Mouse (Mus musculus) hindbrain, embryonic 16.5 days (tissue): ENCODE data around the gene Csf3. TPM values are rescaled to one million over a fixed set of nuclear protein-coding genes. Genes with fewer than 3 reads are reported as not detected.

Experiments
- ATAC-seq: fragments of 200-750 bp; cut with Nextera tagmentation; 2 replicates; pipeline ENCODE4 v1.8.0; 2017; ENCODE audit warnings: moderate TSS enrichment, moderate library complexity
- H3K27ac ChIP-seq: fragments of 300-500 bp; sonication (generic); 2 replicates; pipeline ENCODE4 v1.5.1; 2014; ENCODE audit warnings: low read depth, mild to moderate bottlenecking, control low read depth, low read length, moderate library complexity
- H3K27me3 ChIP-seq: fragments of 300-500 bp; sonication (generic); replicated peaks from 2 replicates; pipeline ENCODE4 v1.6.1; 2014; ENCODE audit warnings: low read length; ENCODE audit not compliant: control insufficient read depth, insufficient read depth
- H3K36me3 ChIP-seq: fragments of 300-500 bp; sonication (generic); 2 replicates; pipeline ENCODE4 v1.6.1; 2014; ENCODE audit warnings: mild to moderate bottlenecking, low read length, moderate library complexity, mixed read lengths; ENCODE audit not compliant: control insufficient read depth, insufficient read depth
- H3K4me1 ChIP-seq: fragments of 300-500 bp; sonication (generic); 2 replicates; pipeline ENCODE4 v1.6.1; 2014; ENCODE audit warnings: low read depth, low read length; ENCODE audit not compliant: control insufficient read depth, insufficient read depth
- H3K4me2 ChIP-seq: fragments of 300-500 bp; sonication (generic); 2 replicates; pipeline ENCODE4 v1.6.1; 2014; ENCODE audit warnings: mild to moderate bottlenecking, low read length, control low read depth, moderate library complexity
- H3K4me3 ChIP-seq: fragments of 300-500 bp; sonication (generic); 2 replicates; pipeline ENCODE4 v1.5.1; 2014; ENCODE audit warnings: mild to moderate bottlenecking, low read length, control low read depth, moderate library complexity
- H3K9ac ChIP-seq: fragments of 300-500 bp; sonication (generic); 2 replicates; pipeline ENCODE4 v1.6.1; 2014; ENCODE audit warnings: low read depth, mild to moderate bottlenecking, control low read depth, low read length, moderate library complexity
- H3K9me3 ChIP-seq: fragments of 300-500 bp; sonication (generic); 2 replicates; pipeline ENCODE4 v1.6.1; 2014; ENCODE audit warnings: mild to moderate bottlenecking, low read length, moderate library complexity; ENCODE audit not compliant: control insufficient read depth
- WGBS: fragments of 180-500 bp; shearing (Covaris S2); extraction: QIAGEN DNeasy Blood & Tissue Kit; methylation state at CpG from one replicate; pipeline ENCODE4 v1.1.7; 2014; 5-methylcytosine and 5-hydroxymethylcytosine counted together
- polyA plus RNA-seq: library from polyadenylated mRNA; unstranded; fragments of >200 nt; fragmentation: Nextera tagmentation; extraction: Ambion mirVana; gene quantifications from 2 replicates; pipeline ENCODE4 v1.2.1, GENCODE M21; 2015

The Csf3 gene
- polyA plus RNA-seq, 1 experiment from 2014 or later, result not detected

- peak overlapping the region; percentile 27 for H3K4me3 ChIP-seq
- peaks cover 78% of the 10 kb centered on the region for H3K4me1 ChIP-seq
- no peak for ATAC-seq
- peak overlapping the region; percentile 94 for H3K27ac ChIP-seq
- WGBS, result 4% methylated on average over 12 of the region's 15 CpGs
- peaks cover 2% of the 10 kb centered on the region; the same call in 1 of the 2 replicates for H3K36me3 ChIP-seq
- H3K9me3 ChIP-seq, result no peaks in the 10 kb centered on the region
- no peaks in the 10 kb centered on the region for H3K27me3 ChIP-seq
- peak overlapping the region; percentile 60 for H3K9ac ChIP-seq
- peak overlapping the region; percentile 57 for H3K4me2 ChIP-seq
Observed at GRCm38 (mm10) chr11:98748506-98749416, 47.7 kb downstream of the Csf3 start.

- ATAC-seq, result no peak
- Histone ChIP-seq H3K36me3 (peaks cover 8% of the 10 kb centered on the region; the same call in 1 of the 2 replicates), H3K27ac (peak overlapping the region; percentile 94), H3K9me3 (no peaks in the 10 kb centered on the region), H3K9ac (peak overlapping the region; percentile 60), H3K27me3 (no peaks in the 10 kb centered on the region), H3K4me2 (peak overlapping the region; percentile 57), H3K4me1 (peaks cover 77% of the 10 kb centered on the region), H3K4me3 (peak overlapping the region; percentile 27; the same call in 1 of the 2 replicates)
- WGBS, result 12% methylated on average over 5 of the region's 5 CpGs
Observed at GRCm38 (mm10) chr11:98749716-98750115, 48.7 kb downstream of the Csf3 start.

GRCm38 (mm10) chr11:98750351-98751201, 49.5 kb downstream of the Csf3 start:
- Histone ChIP-seq H3K9me3 (no peaks in the 10 kb centered on the region), H3K4me2 (peak overlapping the region; percentile 57), H3K27ac (peak overlapping the region; percentile 94), H3K36me3 (peaks cover 8% of the 10 kb centered on the region; the same call in 1 of the 2 replicates), H3K9ac (peak overlapping the region; percentile 60), H3K4me3 (peak overlapping the region; percentile 8; the same call in 1 of the 2 replicates), H3K4me1 (peaks cover 72% of the 10 kb centered on the region), H3K27me3 (no peaks in the 10 kb centered on the region)
- WGBS, result 12% methylated on average over 17 of the region's 17 CpGs
- ATAC-seq, result peak; percentile 75

- WGBS, result 17% methylated on average over 6 of the region's 6 CpGs
- Histone ChIP-seq H3K9me3 (no peaks in the 10 kb centered on the region), H3K27ac (peak overlapping the region; percentile 94), H3K4me1 (peaks cover 69% of the 10 kb centered on the region), H3K27me3 (no peaks in the 10 kb centered on the region), H3K4me3 (no peak overlapping the region; the same call in 1 of the 2 replicates), H3K36me3 (peaks cover 13% of the 10 kb centered on the region; the same call in 1 of the 2 replicates), H3K4me2 (peak overlapping the region; percentile 57), H3K9ac (peak overlapping the region; percentile 60)
- no peak for ATAC-seq
Observed at GRCm38 (mm10) chr11:98751221-98751782, 50.2 kb downstream of the Csf3 start.

GRCm38 (mm10) chr11:98752562-98753140, 51.6 kb downstream of the Csf3 start:
- Histone ChIP-seq H3K27ac (no peak overlapping the region; the same call in 1 of the 2 replicates), H3K4me3 (no peak overlapping the region), H3K27me3 (no peaks in the 10 kb centered on the region), H3K9me3 (no peaks in the 10 kb centered on the region), H3K9ac (no peak overlapping the region), H3K4me2 (no peak overlapping the region), H3K4me1 (peaks cover 58% of the 10 kb centered on the region), H3K36me3 (peaks cover 22% of the 10 kb centered on the region)
- 84% methylated on average over 10 of the region's 10 CpGs for WGBS
- no peak for ATAC-seq

Other genes with a start within 250 kb of the Csf3 start
- 0.35 and 0.45 TPM in 2 replicates for gene Ikzf3, start 155.2 kb upstream of the Csf3 start, polyA plus RNA-seq
- gene Zpbp2, start 150.2 kb upstream of the Csf3 start, polyA plus RNA-seq, result 0.11 and 0.15 TPM in 2 replicates
- gene Ormdl3, start 113.9 kb upstream of the Csf3 start, polyA plus RNA-seq, result 117 and 124 TPM in 2 replicates
- gene Lrrc3c, start 103.0 kb upstream of the Csf3 start, polyA plus RNA-seq, result not detected in 2 replicates
- 0.41 and 1.3 TPM in 2 replicates for gene Gm12355, start 75.6 kb upstream of the Csf3 start, polyA plus RNA-seq
- not detected in 2 replicates for gene Gsdma3, start 74.9 kb upstream of the Csf3 start, polyA plus RNA-seq
- not detected in 2 replicates for gene Gsdma2, start 54.5 kb upstream of the Csf3 start, polyA plus RNA-seq
- gene Gsdma, start 36.9 kb upstream of the Csf3 start, polyA plus RNA-seq, result 0.08 TPM in 1 of 2 replicates, not detected in the other
- gene Psmd3, start 18.7 kb upstream of the Csf3 start, polyA plus RNA-seq, result 186 and 189 TPM in 2 replicates
- gene Med24, start 28.2 kb downstream of the Csf3 start, polyA plus RNA-seq, result 62.5 and 71.1 TPM in 2 replicates
- 127 and 144 TPM in 2 replicates for gene Thra, start 39.4 kb downstream of the Csf3 start, polyA plus RNA-seq
- gene Nr1d1, start 74.1 kb downstream of the Csf3 start, polyA plus RNA-seq, result 4.9 and 5.6 TPM in 2 replicates
- gene Msl1, start 94.3 kb downstream of the Csf3 start, polyA plus RNA-seq, result 28.2 and 28.6 TPM in 2 replicates
- 41.7 and 49.2 TPM in 2 replicates for gene Casc3, start 103.6 kb downstream of the Csf3 start, polyA plus RNA-seq
- 11.6 and 13.0 TPM in 2 replicates for gene Rapgefl1, start 135.5 kb downstream of the Csf3 start, polyA plus RNA-seq
- 4.1 and 4.2 TPM in 2 replicates for gene Wipf2, start 162.4 kb downstream of the Csf3 start, polyA plus RNA-seq
- 4.6 and 6.3 TPM in 2 replicates for gene Cdc6, start 206.5 kb downstream of the Csf3 start, polyA plus RNA-seq
- gene Rara, start 226.6 kb downstream of the Csf3 start, polyA plus RNA-seq, result 12.1 and 16.7 TPM in 2 replicates